Mouse (Mus musculus) lung, postnatal 25 days (tissue): Measurements from ENCODE around the gene Dnajb1.

Experiments used
- DNase-seq: peaks from one replicate; pipeline ENCODE4 v3.0.0; 2022; ENCODE audit warnings: low spot score

The Dnajb1 gene

DNA sequence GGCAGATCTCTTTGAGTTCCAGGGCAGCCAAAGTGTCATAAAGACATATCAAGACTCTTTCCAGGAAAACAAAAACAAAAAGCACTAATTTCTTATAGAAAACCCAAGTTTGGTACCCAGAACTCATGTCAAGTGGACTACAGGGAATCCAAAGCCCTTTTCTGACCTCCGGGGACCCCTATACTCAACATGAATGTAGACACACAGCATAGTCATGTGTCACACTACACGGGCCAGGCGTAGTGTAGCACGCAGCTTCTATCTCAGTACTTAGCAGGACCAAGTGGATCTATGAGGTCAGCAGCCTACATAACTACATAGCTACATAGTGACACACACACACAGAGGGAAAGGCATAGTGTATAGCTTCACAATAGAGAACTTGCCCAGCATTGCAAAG, 5.7 kb downstream of the Dnajb1 start:
- DNase-seq: no peak

DNA sequence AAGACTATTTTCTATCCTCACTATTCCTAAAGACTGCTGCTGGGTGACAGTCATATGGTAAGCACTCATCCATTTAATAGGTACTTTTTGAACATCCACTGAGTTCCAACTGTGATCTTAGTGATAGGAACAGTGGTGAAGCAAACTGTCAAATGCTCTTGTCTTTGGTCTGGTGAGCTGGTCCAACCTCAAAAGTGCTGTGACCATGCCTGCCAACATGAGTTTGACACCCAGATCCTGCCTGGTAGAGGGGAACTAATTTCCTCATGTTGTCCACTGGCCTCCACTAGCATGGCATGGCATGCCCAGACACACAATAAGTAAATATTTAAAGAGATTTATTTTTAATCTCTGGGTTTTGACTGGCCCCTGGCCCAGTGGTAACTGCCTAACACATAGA, 8.6 kb downstream of the Dnajb1 start:
- no peak for DNase-seq

DNA sequence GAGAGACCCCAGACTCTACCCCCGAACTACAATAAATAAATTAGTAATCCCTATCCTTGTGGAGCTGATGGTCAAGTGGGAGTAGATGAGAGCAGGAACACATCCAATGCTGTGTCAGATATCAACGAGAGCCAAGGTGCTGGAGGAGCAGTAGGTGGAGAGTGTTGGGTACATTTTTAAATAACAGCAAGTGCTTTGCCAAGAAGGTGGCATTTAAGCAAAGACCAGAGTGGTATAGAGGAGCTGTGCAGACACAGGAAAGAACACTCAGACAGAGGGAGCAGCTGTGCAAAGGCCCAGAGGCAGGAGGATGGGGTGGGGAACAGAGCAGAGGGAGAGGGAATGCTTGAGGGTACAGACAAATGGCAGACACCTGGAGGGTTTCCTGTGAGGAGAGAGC, 9.1 kb downstream of the Dnajb1 start:
- DNase-seq: no peak

DNA sequence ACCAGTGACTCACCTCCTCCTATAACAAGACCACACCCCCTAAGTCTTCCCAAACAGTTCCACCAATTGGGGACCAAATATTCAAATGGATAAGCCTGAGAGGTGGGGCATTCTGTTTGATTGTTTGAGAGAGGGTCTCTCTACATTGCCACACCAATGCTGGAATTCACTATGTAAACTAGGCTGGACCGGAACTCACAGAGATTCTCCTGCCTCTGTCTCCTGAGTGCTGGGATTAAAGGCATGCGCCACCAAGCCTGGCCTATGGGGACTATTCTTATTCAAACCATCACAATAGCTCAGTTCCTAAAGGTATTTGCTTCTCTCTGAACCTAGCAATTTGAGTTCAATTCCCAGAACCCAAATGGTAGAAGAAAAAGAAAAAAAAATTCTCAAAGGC, 10.6 kb downstream of the Dnajb1 start:
- DNase-seq: no peak

DNA sequence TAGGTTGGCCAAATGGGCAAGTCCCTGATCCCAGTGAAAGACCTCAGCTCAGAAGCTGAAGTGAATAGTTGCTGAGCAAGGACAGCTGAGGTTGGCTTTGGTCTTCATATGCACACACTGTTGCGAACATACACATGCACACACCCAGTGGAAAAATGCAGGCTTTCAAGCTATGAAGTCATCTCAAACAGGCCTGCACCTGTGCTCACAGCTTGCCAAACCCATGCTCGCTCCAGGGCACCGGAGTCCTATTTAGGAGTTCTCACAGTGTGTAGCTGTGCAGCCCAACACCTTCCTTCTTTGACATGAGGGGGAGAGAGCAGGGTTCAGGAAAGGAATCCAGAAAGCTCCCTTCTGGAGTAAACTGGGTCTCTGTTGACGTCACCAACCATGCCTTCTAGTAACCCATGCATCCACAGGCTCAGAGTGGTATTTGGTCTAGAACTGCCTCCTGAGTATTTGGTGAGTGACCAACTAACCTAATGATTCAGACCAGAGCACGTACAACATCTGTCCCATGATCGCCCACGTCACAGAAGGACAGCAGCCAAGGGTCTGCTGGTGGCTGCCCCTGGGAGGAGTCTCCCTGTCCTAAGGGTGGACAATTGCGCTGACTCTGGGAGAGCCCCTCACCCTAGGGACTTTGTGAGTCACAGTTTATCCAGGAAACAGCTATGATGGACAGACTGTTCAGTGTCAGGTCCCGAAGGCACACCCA, 11.7 kb downstream of the Dnajb1 start:
- no peak for DNase-seq

DNA sequence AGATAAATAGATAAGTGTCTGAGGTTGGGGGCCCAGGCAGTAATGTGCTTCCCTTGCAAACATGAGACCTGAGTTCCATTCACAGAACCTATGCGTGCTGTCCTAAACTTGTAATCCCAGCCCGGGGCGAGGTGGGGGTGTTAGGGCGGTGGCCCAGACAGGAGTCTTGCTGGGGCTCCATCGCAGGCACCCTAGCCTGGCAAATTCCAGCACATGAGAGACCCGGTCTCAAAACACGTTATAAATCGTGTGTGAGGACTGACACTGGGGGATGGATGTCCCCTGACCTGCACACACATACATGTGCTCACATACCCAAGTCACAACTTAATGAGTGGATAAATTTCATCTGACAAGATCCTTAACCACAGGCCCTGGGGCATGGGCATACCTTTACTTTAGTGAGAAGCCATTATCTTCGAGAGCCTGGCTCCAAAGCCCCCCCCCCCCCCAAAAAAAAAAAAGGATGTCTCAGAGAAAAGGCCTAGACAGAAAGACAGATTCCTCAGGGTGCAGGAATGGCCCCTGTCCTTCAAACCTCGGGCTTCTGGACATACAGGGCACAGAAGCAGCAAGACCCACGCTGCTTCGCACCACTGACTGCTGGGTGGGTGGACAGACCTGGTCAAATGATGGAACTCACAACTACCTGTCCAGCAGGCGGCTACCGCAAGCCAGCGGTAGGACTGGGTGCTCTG, 13.8 kb downstream of the Dnajb1 start:
- no peak for DNase-seq

DNA sequence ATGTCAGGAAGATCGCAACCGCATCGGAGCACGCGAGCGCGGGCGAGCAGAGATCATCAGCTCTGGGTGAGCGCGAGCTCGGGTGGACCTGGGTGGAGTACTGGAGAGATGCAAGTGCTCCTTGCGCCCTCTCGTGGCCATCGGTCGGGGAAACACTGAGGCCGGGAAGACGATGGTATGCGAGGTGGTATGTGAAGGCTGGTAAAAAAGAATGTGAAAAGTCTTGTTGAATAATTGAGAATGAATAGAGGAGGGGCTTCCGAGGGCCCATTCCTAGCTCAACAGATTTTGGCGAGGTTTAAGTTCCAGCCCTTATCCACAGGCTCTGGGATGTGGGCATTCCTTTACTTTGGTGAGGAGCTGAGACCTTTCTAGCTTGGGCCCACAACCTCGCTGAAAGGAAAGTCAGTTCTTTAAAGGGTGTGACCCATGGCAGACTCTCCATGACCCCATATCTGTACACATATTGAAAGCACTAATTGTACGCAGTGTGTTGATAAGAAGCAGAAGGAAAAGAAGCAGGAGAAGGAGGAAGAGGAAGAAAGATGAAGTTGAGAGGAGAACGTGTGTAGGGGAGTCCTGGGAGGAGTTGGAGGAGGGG, 14.5 kb downstream of the Dnajb1 start:
- peak; percentile 88 for DNase-seq

DNA sequence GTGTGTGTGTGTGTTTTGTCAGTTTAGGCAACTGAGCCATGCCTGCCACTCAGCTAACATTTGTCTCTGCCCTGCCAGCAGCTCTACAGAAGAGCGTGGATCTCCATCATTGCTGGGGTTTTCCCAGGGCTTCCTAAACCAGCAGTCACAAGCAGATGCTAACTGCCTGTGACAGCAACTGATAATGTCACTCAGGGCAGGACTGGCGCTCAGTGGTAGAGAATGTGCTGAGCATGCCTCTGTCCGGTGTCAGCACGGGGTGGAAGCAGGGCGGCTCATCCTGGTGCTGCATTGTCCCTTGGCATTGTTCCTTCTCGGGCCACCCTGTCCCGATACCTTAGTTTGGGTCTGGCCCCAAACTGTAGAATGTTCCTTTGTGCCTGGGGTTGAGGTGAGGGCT, 15.6 kb downstream of the Dnajb1 start:
- DNase-seq: no peak

DNA sequence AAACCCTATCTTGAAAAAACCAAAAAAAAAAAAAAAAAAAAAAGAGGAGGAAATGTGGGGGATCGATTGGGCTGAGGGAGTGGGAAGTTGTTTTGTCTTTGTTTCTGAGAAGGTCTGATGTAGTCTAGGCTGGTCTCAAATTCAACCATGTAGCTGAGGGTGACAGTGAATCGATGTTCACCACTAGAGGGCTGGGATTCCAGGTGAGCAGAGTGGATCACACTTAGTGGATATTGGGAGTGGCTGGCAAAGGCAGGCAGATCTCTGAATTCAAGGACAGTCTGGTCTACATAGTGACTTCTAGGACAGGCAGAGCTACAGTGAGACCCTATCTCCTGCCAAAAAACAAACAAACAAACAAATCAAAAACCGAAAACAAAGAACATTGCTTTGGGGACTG, 16.7 kb downstream of the Dnajb1 start:
- peak; percentile 58 for DNase-seq

DNA sequence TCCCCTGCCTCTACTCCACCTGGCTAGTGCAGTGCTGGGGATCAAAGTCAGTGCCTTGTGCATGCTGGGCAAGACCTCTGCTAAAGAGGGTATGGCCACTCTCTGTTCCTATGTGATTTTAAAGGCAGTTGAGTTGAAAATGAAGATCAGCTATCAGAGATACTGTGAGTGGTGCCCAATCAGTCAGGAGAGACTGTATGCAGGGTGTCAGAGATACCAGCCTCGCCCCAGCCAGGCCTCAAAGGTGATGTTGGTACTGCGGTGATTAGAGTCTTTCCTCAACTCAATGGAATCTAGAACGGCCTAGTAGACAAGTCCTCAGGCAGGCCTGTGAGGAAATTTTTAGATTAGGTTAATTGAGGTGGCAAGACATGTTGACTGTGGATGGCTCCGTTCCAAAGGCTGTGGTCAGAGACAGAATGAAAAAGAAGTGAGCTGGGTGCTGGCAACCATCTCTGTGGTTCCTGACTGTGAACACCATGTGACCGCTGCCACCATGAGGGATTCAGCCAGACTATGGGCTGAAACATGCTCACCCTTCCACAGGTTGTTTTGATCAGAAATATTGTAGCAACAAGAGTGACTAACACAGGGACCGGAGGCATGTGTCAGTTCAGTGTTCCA, 17.8 kb downstream of the Dnajb1 start:
- DNase-seq: no peak

DNA sequence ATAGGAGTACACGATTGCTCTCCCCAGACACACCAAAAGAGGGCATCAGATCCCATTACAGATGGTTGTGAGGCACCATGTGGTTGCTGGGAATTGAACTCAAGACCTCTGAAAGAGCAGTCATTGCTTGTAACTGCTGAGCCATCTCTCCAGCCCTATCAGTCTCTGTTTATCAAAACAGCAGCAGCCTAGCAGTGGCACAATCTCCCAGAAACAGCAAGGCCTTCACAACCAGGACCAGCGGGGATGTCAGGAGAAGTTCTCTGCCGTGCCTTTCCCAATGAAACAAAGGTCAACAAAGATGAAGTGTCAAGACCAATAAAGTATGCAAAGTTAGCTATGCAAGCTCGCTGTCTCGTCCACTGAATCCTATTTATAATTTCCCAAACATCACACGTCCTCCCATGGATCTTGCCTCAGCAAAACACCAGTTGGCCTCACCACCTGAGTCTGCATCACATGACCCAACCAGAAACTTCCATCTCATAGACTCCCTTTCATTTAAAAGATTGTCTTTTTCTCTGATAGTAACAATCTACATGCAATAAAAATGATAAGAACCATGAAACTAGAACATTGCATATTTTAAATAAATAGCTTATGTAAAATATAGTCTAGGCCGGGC, 24.2 kb downstream of the Dnajb1 start:
- no peak for DNase-seq

DNA sequence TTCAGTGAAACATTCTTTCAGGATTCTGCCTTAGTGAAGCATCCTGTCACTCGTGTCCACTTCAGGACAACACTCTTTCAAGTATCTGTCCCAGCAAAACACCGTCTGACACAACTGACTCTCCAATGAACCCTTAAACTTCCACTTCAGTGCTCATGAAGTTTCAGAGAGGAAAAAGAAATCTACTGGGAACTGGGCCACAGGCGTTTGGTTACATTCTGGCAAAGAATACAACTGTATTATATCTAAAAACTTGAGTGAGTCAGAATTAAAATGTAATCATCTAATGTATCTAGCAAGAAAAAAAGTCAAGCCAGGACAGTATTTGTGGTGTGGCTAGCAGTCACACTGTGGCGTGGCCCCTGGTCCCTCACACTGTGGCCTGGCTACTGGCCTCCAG, 30.9 kb downstream of the Dnajb1 start:
- no peak for DNase-seq

DNA sequence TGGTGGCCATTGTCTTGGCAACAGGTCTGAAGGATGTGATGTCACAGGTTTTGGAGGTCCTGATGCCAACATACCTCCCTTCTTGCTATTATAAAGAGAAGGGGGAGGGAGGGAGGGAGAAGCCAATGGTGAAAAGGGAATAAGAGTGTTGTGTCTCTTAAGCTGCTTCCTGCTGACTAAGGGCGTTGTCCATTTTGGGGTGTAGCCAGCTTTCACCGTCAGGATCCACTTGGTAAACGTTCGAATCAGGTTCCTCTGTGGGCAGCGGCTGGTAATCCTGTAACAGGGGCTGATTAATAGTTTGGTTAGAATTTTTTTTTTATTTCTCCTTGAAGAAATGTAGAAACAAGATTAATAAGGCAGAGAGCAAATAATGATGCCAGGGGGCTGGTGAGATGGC, 31.7 kb downstream of the Dnajb1 start:
- DNase-seq: no peak

DNA sequence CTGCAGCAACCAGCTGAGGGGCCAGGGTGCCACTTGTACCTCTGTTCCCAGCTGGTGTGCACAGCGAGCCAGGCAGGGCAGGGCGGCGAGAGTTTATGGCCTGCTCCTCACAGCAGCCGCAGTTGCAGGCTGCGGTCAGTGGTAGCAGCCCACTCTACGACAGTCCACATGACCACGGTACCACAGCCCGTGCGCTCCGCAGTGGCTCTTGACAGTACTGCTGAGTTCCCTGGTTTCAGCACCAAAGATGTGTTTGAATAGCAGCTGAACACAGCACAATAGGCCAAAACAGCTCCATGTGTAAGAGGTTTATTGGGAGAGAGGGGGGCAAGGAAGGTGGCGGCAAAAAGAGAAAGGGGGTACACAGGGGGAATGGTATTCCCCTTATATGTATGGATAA, 39.5 kb downstream of the Dnajb1 start:
- DNase-seq: no peak

DNA sequence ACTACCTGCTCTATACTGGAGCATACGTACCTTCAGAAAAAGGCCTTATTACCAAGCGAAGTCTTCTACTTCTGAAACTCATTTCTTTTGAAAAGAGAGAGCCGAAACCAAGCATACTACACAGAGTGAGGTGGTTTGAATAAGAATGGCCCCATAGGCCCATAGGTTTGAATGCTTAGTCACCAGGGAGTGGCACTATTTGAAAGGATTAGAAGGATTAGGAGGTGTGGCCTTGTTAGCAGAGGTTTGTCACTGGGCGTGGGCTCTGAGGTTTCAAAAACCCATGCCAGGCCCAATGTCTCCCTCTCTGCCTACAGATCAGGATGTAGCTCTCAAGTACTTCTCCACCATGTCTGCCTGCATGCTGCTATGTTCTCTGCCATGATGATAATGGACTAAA, 40.0 kb downstream of the Dnajb1 start:
- DNase-seq: no peak

DNA sequence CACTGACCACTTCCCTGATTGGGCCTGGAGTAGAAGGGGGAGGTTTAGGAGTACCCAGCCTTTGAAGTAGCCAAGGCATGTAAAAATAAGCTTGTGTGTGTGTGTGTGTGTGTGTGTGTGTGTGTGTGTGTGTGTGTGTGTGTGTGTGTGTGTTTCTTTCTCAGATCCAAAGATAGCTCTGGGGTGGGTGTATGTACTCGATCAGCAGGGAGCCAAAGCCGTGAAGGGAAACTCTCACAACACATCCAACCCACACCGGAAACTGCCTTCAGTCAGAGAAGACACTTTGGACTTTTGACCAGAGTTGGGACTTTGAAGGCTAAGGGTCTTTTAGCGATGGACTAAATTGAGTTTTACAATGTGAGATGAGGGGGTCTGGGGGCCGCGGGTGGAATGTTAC, 41.7 kb downstream of the Dnajb1 start:
- DNase-seq: no peak

DNA sequence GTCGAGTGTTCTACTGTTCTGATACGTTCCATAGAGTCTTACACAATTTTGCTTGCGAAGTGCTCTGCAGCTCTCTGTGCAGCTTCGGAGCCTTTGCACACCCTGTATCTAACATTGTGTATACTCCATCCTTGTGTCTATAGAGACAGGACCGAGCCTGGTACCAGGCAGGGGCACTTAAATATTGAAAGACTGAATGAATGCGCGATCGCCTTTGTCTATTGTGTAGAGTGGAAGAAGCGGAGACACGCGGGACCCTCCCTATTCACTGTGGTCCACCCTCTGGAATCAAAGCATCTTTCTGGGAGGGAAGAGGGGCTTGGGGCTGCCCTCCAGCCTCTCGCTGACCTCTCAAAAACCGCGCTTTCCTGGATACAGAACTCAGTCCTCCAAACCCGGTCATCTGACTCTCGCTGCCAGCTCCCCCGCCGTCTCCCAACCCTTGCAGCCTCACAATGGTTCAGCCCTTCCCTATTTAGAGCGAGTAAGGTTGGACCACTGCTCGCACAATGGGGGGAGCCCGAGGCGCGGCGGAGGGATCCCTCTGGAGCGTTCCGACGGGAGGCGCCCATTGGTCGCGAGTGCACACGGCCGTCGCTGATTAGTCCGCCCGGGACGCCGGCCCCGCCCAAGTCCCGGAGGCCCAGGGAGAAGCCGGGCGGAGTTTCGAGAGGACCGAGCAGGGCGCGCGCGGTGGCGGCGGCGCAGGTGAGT, 44.2 kb downstream of the Dnajb1 start, which contains the start of gene Gipc1:
TSS of gene Gipc1 (plus strand) at position 648 of the 714 bp plus-strand sequence.
- DNase-seq: peak; percentile 97

DNA sequence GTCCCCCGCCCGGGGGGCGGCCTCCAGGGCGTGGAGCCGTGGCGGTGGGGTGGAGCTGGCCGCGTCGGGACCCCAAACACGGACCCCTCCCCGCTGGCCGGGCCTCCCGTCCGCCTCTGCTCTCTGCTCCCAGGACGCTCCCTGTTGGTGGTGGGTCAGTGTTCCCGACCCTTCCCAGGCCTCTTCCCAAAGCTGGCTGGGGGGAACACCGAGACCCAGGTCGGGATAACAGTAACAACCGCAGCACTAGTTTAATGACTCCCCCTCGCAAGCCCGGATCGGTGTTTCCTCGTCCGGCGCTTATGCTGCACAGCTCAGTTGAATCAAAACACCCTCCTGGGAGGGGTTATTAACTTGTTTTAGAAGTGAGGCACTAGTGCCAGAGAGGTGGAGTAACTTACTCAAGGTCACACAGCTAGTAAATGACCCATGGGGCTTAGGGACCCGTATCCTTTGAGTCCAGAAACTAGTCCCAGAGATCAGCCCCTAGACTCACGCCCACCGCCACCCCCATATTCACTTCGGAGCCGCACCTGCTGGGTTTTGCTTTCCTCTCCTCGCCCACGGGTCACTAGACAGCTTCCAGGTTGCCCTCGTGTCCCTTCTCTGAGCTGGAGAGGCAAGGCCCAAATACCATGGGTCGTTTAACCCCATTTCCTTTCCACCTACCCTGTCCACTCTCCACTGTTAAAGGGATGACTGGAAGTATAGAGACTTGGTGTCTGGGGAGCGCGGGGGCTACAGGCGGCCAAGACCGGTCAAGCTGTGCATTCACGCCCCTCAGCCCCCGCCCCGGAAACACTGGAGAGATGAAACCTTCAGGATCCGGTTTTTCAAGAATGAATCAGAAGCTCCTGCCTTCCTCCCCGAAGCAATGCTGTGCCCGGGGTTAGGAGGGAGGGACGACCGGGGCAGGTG, 45.0 kb downstream of the Dnajb1 start:
- no peak for DNase-seq

DNA sequence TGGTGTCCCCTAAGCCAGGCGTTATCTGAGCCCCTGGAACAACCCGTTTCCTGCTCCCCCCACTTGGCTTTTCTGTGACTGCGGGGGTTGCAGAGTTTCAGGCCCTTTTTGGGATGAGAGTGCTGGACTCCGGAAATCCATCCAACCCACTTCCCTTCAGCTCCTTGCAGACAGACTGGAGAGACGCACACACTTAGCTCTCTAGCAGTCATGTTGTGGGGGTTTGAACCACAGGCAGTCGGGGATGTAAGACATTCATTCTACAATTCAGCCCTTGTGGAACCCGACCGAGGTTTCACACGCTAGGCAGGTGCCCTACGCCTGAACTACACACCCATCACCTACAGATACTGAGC, 45.6 kb downstream of the Dnajb1 start:
- DNase-seq: no peak

DNA sequence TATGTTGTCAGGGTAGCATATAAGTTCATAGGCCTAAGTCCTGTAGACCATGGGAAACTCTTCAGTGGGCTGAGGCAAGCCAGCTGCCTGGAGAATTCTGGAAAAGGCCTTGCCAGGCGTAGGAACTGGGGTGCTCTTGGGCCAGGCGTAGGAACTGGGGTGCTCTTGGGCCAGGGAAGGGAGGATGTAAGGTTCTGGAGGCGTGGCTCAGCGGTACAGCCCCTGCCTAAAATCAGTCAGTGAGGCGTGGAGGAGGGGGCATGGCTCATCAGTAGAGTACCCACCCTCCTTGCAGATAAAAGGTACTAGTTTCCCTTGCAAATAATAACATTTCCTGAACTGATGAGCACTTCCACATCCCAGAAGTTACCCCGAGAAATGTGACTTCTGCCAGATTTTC, 46.7 kb downstream of the Dnajb1 start:
- no peak for DNase-seq

DNA sequence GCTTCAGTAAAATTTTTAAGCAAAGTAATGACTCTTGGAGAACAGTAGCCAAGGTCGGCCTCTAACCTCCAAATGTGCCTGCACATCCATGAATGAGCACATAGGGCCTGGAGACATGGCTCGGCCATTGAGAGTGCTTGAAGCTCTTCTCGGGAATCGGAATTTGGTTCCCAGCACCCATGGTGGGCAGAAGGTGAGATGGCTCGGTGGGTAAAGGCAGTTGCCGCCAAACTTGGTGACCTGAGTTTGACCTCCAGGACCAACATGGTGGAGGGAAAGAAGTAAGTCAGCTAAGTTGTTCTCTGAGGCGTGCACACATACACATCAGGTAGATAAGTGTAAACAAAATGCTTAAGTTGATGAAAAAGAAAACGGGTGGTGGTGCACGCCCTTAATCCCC, 48.0 kb downstream of the Dnajb1 start:
- no peak for DNase-seq
